Mouse (Mus musculus): ENCODE data around the gene Sdccag8.

Gene Sdccag8

GRCm38 (mm10) chr1:177061761-177062160 lies 247.3 kb downstream of the Sdccag8 start:
- no peak for DNase-seq (ENCODE audit: low spot score)

GRCm38 (mm10) chr1:177065732-177066131 lies 251.3 kb downstream of the Sdccag8 start:
- no peak for DNase-seq (ENCODE audit: low spot score)

GRCm38 (mm10) chr1:177067123-177067646 lies 252.7 kb downstream of the Sdccag8 start:
- no peak for DNase-seq (ENCODE audit: low spot score)

- DNase-seq (ENCODE audit: low spot score) = no peak
Measured at GRCm38 (mm10) chr1:177069161-177069560, 254.7 kb downstream of the Sdccag8 start.
